Mouse (Mus musculus) cerebellum, adult (tissue): ENCODE results near the gene Gm45337.
"Not testable (repeated sequence)": the region's sequence is repeated elsewhere in the genome, so short reads cannot be mapped to it uniquely, and the experiment has no call there.

ENCODE experiments used
- ATAC-seq: cut with Nextera tagmentation; 2 replicates; pipeline ENCODE4 v1.9.2; 2017; ENCODE audit warnings: mild to moderate bottlenecking, moderate library complexity, mixed read lengths; ENCODE audit not compliant: insufficient number of reproducible peaks, low FRiP score, low TSS enrichment

Gm45337 gene

DNA sequence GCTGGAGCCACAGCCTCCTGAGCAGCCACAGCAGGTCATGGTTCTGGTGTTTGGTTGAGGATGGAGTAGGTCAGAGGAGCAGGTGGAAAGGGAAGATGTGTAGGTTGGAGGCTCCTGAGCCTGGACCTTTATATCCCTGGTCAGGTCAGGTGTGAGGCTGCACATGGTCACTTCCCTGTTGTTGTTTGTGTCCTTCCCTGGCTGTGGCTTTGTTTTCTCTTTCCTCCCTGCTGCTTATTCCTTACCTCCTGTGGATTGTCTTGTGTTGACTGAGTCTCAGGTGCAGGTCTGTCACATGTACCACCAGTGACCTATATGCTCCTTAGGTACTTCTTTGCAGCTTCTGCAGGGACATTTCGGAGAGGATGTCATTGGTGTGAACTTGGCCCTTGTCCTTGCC lies at the start of gene Gm45337:
Gm45337 (minus strand) TSS at position 101 of the 400 bp plus-strand sequence.
- no peak for ATAC-seq

DNA sequence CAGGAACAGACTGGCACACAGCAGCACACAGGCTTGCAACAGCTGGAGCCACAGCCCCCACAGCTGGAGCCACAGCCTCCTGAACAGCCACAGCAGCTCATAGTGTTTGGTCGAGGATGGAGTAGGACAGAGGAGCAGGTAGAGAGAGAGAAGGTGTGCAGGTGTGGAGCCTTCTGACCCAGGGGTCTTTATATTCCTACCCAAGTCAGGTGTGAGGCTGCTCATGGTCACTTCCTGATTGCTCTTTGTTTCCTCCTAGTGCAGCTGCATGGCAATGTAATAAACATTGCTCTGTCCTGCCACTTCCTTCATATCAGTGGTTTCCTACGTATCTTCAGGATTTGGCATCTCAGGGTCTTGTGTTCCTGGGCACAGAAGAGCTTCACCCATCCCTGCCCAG lies 45.9 kb upstream of the Gm45337 start, which contains the start of gene Gm10153:
Gm10153 (minus strand) TSS at position 101 of the 400 bp plus-strand sequence.
- ATAC-seq: no peak

DNA sequence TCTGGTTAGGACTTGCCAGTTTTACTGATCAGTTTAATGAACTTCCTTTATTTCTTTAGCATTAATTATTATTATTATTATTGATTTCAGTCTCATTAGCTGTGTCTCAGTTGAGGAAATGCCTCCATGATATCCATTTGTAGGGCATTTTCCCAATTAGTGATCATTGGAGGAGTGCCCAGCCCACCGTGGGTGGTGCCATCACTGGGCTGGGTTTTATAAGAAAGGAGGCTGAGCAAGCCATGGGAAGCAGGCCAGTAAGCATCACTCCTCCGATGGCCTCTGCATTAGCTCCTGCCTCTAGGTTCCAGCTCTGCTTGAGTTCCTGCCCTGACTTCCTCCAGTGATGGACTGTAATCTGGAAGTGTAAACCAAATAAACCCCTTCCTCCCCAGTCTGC lies 43.7 kb upstream of the Gm45337 start:
- no peak for ATAC-seq

DNA sequence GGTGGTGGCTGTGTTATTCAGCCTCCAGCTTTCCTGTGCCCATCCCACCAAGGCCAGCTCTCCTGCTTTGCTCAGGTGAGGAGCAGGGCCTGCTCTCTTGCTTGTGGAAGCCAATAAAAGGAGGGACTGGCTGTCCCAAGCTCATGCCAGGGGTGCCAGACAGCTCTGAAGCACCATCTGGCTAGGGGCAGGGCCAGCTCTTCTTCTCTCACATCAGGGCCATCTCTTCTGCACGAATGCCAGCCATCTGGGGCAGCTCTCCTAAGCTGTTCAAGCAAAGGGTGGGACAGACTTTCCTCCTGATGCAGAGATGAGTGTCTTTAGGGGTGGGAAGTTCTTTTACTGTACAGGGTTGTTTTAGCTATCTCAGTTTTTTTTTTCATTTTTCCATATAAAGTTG lies 36.6 kb upstream of the Gm45337 start:
- ATAC-seq: no peak

DNA sequence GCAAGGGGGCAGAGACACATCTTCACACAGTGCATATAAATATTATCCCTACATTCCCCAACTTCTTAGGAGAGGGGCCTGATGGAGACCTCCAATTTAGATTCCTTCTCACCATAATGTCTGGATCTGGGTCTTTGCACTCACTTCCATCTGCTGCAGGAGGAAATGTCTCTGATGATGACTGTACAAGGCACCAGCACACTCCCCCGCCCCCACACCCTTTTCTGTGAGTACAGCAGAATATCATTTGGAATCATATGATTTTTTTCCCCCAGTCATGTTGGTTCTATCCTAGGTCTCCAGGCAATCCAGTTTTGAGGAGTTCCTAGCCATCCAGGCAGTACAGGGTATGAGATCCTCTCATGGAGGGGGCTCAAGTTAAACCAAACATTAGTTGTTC lies 34.3 kb upstream of the Gm45337 start:
- ATAC-seq: no peak

DNA sequence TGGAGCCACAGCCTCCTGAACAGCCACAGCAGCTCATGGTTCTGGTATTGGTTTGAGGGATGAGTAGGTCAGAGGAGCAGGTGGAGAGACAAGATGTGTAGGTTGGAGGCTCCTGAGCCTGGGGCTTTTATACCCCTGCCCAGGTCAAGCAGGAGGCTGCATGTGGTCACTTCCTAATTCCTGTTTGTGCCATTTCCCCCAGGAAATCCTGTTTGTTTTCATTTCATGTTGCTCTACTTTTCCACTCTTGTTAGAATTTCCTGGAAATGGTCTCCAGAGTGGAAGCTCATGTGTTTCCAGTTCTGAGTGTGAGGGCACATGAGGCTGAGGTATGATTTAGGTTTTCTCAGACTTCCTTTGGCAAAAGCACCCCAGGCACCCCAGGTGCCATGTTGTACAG lies 31.5 kb upstream of the Gm45337 start, which contains the start of gene Krtap5-2:
Krtap5-2 (minus strand) TSS at position 101 of the 400 bp plus-strand sequence.
- not testable (repeated sequence) for ATAC-seq

DNA sequence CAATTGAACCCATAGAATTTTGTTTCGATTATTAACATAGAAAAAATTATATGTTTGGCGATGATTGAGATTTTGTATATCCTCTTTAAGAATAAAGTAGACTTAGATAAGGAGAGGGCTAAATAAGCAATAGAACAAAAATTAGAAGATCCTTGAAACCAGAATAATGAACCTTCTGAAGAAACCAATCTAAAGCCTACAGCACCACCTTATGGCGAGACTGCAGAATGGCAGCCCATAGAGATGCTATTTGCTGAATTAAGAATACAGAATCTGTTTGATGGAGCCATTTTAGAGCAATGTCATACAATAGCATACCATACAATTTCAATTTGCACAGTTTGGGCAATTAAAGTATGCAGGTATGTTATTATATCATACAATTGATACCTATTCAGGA lies 25.4 kb upstream of the Gm45337 start:
- no peak for ATAC-seq

DNA sequence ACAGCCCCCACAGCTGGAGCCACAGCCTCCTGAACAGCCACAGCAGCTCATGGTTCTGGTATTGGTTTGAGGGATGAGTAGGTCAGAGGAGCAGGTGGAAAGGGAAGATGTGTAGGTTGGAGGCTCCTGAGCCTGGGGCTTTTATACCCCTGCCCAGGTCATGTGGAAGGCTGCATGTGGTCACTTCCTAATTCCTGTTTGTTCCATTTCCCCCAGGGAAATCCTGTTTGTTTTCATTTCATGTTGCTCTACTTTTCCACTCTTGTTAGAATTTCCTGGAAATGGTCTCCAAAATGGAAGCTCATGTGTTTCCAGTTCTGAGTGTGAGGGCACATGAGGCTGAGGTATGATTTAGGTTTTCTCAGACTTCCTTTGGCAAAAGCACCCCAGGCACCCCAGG lies 21.2 kb upstream of the Gm45337 start, which contains the start of gene Gm4553:
Gm4553 (minus strand) TSS at position 101 of the 400 bp plus-strand sequence.
- ATAC-seq: not testable (repeated sequence)

DNA sequence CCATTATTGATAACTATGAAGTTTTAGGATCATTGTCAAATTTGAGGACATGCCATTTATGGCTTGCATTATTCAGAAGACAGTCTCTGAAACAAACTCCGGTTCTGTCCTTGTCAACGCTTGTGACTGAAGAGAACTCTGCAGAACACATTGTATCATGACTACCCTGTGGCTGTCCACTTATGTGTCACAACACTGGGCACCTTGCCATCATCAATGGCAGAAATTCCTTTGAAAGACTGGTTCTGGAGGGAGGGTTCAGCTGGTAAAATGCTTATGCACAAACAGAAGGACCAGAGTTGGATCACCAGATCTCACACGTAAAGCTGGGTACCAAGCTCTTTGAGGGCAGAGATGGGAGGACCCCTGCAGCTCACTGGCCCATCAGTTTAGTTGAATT lies 15.0 kb upstream of the Gm45337 start:
- ATAC-seq: no peak

DNA sequence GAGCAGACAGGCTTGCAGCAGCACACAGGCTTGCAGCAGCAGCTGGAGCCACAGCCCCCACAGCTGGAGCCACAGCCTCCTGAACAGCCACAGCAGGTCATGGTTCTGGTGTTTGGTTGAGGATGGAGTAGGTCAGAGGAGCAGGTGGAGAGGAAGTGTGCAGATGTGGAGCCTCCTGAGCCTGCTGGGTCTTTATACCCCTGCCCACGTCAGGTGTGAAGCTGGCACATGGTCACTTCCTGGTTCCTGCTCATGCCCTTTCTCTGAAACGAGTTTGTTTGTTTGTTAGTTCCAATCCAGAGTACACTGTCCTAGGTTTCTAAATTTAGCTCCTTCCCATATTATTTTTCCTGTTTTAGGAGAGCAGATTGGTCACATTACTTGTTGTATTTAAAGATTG lies 12.6 kb upstream of the Gm45337 start, which contains the start of gene Gm29735:
Gm29735 (minus strand) TSS at position 101 of the 400 bp plus-strand sequence.
- ATAC-seq: not testable (repeated sequence)

DNA sequence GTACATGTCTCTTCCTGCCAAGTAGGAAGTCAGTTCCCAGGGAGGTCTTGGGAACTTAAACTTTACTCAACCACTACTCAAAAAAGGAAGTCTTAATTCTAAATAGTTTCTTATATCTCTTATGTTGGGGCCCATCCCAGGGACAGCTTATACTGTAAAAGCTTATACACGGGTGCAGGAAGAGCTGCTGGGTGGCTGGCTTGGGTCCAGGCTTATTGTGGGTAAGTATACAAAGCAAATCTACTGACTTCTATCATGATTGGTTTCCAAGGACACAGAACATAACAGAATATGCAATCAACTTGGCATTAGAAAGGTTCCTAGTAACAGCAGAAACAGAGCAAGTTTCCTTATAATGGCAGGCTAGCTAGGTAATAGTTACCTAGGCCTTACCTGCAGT lies 10.9 kb upstream of the Gm45337 start:
- ATAC-seq: no peak

DNA sequence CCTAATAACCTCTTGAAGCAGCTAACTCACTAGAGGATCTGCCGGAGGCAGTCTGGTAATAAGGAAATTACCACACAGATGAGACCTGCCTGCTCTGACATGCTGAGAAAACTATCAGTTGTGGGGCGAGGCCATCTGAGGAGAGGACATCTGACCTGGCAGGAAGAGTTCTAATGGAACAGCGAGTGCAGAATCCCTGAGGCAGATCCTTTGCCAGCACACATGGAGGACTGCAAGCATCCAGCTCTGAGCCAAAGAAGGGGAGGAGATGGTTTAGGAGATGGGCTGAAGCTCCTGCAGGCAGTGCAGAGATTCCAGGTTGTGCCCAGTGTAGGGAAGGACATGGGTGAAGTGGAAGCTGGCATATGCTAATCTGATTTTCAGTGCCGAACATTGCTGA lies 7.8 kb upstream of the Gm45337 start:
- no peak for ATAC-seq

DNA sequence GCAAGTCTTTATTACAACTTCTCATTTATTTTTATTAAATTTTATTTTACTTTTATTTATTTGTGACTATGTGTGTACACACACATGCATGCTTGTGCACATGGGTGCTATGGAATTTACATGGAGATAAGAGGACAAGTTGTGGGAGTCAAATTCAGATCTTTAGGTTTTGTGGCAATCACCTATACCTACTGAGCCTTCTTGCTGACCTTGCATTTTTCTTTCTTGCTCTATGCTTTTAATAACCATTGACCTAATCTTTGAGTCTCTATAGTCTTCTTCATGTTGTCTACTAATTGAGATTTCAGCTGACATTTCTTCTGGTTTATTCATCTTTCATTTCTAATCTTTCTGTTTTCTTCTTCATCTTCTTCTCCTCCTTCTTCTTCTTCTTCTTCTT lies 4.2 kb upstream of the Gm45337 start:
- no peak for ATAC-seq

DNA sequence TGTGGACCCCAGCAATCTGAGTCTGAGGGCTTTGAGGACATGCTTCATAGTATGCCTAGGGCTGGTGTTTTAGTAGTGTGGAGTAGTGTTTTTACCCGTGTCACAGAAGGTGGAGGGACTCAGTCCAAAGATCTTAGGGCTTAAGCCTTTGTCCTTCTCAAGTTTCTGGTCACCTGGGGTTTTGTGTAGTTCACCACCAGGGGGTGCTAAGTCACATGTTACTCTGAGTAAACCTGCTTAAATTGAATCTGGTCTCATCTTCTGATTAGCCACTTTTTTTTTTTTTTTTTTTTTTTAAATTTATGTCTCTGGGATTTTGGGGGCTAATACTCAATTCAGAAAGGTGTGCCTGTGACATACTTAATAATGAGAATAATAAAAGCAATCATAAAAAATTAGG lies 1.6 kb upstream of the Gm45337 start:
- no peak for ATAC-seq

DNA sequence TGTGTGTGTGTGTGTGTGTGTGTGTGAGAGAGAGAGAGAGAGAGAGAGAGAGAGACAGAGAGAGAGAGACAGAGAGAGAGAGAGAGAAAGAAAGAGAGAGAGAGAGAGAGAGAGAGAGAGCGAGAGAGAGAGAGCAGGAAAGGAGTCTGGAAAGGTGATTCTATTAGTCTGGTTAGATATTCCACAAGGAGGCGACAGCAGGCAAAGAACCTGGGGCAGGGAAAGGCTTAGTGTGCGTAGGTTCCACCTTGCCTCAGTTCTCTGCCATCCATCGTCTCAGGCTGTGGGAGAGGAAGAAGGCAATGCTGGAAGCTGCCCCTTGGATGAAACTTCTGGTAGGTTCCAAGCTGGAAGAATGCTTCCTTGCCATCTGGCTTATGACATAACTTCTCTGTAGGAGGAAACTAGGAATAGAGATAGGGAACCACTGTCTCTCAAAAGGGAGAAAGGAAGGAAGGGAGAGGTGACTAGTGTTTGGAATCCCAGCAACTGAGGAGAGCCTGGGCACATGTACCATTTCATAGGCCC lies 1.1 kb upstream of the Gm45337 start:
- ATAC-seq: no peak

DNA sequence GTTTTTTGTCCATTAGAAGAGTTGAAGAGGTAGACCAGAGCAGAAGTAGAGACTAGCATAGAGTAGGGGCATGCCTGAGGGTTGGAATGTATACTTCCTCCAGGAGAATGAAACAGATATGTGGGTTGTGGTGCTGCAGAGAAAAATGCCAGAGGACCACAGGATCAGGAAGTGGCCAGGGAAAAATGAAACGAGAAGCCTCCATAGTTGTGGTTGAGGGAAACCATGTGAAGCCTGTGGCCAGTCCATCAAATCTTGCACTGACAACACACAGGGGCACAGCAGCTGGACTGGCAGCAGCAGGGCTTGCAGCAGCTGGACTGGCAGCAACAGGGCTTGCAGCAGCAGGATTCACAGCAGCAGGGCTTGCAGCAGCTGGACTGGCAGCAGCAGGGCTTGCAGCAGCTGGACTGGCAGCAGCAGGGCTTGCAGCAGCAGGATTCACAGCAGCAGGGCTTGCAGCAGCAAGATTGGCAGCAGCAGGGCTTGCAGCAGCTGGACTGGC lies 849 bp downstream of the Gm45337 start:
- not testable (repeated sequence) for ATAC-seq

DNA sequence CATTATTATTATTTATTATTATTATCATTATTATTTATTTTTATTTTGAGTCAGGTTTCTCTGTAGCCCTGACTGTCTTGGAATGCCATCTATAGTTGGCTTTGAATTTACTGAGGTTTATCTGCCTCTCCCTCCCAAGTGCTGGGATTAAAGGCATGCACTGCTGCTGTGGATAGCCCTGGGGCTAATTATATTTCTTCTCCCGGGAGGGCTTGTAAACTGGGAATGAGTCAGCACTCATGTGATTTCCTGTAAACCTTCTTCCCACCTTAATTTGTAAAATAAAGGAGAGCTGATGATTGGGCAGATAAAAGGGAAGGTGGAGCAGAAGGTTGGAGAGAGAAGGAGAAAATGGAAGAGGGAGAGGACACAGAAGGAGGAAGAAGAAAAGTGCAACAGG lies 3.7 kb downstream of the Gm45337 start:
- ATAC-seq: no peak

DNA sequence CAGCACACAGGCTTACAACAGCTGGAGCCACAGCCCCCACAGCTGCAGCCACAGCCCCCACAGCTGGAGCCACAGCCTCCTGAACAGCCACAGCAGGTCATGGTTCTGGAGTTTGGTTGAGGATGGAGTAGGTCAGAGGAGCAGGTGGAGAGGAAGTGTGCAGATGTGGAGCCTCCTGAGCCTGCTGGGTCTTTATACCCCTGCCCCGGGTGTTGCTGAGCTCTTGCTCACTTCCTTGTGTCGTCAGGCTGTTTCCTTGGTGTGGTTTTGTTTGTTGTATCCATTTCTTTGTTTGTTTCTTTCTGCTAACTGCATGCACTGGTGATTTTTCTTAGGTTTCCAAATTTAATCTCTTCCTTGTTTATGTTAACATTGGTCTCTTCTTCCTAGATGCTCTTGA lies 8.5 kb downstream of the Gm45337 start, which contains the start of gene Gm39115:
Gm39115 (minus strand) TSS at position 101 of the 400 bp plus-strand sequence.
- ATAC-seq: not testable (repeated sequence)

DNA sequence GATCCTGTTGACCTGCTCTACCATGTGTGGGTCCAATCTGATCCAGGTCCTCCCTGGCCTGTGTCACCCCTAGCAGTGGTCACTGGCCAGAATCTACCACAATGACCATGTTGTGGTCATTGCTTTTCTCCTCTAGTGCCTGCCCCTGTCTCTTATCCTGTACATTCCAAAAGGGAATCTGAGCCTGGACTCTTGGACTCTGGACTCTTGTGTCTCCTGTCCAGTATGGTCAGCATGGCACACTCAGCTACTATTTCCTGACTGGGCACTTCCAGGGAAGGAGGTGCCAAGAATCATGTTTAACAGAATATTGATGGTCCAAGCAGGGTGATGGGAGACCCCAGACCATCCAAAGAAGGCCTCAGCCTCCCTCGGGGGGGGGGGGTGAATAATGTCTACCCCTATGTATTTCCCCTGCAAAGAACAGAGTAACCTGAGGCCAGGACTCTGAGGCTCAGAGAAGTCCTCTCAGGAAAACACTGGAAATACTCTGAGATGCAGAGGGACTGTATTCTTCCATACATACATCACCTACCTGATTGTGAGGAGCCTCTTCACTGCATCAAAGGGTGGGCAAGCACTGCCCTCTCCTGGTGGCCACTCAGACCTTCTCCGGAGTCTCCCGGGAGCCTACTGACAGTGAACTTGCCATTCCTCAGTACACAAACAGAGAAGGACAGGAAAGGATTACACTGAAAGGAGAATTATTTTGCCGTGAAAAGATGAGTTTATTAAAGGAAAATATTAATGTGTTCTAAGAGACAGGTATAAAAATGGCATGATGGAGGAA lies 10.0 kb downstream of the Gm45337 start:
- ATAC-seq: no peak

DNA sequence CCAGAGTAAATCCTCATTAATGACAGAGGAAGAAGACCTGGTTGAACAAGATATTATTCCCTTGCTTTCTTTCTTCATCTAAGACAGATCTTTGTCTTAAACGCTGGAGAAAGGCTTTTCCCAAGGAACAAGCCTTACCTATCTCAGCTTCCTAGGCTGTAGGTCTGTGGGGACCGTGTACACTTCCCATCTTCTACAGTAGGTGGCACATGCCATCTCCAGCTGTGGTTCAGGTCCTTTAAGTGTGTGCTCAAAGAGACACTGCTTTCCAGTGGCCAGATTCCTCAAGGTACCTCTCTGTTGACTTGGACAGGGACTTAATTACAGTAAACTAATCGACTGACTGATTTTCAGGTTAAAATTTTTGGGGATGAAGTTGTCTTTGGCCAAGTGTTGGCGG lies 15.6 kb downstream of the Gm45337 start:
- ATAC-seq: no peak

DNA sequence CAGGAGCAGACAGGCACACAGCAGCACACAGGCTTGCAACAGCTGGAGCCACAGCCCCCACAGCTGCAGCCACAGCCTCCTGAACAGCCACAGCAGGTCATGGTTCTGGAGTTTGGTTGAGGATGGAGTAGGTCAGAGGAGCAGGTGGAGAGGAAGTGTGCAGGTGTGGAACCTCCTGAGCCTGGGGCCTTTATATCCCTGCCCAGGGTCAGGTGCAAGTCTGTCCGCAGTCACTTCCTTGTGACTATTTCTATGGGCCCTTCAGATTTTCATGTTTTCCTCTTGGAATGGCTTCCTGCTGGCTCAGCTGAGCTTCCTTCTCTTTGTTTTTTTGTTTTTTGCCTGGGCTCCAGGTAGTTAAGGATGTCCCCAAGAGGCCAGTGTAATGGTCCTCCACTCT lies 23.8 kb downstream of the Gm45337 start, which contains the start of gene Gm45618:
Gm45618 (minus strand) TSS at position 101 of the 400 bp plus-strand sequence.
- ATAC-seq: not testable (repeated sequence)
